Mouse (Mus musculus) olfactory bulb, adult 2 months (tissue): ENCODE results near the gene Tmed6.

Experiments used
- CTCF ChIP-seq: fragments of 200-500 bp; IDR thresholded peaks from 2 replicates; pipeline ENCODE4 v1.5.1; 2012; ENCODE audit warnings: low read depth, mild to moderate bottlenecking, low read length, moderate library complexity; ENCODE audit not compliant: insufficient read depth
- POLR2A ChIP-seq: fragments of 200-500 bp; IDR thresholded peaks from 2 replicates; pipeline ENCODE4 v1.6.1; 2012; ENCODE audit warnings: mild to moderate bottlenecking, low read depth, low read length, moderate library complexity; ENCODE audit not compliant: insufficient read depth

- no peak for TF ChIP-seq POLR2A
- no peak for TF ChIP-seq CTCF
These were observed 24.8 kb downstream of the Tmed6 start for GRCm38 (mm10) chr8:107040632-107041031.
